Mouse (Mus musculus) frontal cortex, postnatal 36 days (tissue): ENCODE measurements around the gene Cope.

Experiments
- DNase-seq, 2 experiments: peaks; one replicate each; pipeline ENCODE4 v3.0.0; 2022; ENCODE audit warnings: low spot score in 2 of 2

Gene Cope

GRCm38 (mm10) chr8:70309311-70309710 lies 7.0 kb downstream of the Cope start:
- DNase-seq: no peak

GRCm38 (mm10) chr8:70313399-70313798 lies 11.1 kb downstream of the Cope start:
- DNase-seq: no peak

- DNase-seq: peak; percentile 78 to 84
Measured at GRCm38 (mm10) chr8:70315624-70316510, 13.5 kb downstream of the Cope start, which contains the start of gene Cers1. Cers1 (plus strand) TSS chr8:70315775.

GRCm38 (mm10) chr8:70316511-70317504 lies 14.5 kb downstream of the Cope start:
- DNase-seq: peak; percentile 82 to 91

- DNase-seq: no peak
Measured at GRCm38 (mm10) chr8:70317872-70318271, 15.6 kb downstream of the Cope start.

GRCm38 (mm10) chr8:70323716-70324115 lies 21.4 kb downstream of the Cope start:
- no peak for DNase-seq

GRCm38 (mm10) chr8:70327512-70327911 lies 25.2 kb downstream of the Cope start:
- DNase-seq: no peak

- no peak for DNase-seq
Measured at GRCm38 (mm10) chr8:70329124-70329834, 27.0 kb downstream of the Cope start, which contains the start of gene Gdf1. Gdf1 (plus strand) TSS chr8:70329817.

GRCm38 (mm10) chr8:70329835-70330740 lies 27.8 kb downstream of the Cope start:
- no peak for DNase-seq

- DNase-seq: peak; percentile 69 to 76
Measured at GRCm38 (mm10) chr8:70330741-70331364, 28.5 kb downstream of the Cope start.

- no peak for DNase-seq
Measured at GRCm38 (mm10) chr8:70331526-70331925, 29.2 kb downstream of the Cope start.

- peak; percentile 72 to 78 for DNase-seq
Measured at GRCm38 (mm10) chr8:70332070-70332877, 30.0 kb downstream of the Cope start.

GRCm38 (mm10) chr8:70332878-70333202 lies 30.5 kb downstream of the Cope start:
- DNase-seq: no peak

GRCm38 (mm10) chr8:70338931-70339330 lies 36.6 kb downstream of the Cope start:
- no peak for DNase-seq

- DNase-seq: no peak
Measured at GRCm38 (mm10) chr8:70340659-70341058, 38.3 kb downstream of the Cope start.

- no peak for DNase-seq
Measured at GRCm38 (mm10) chr8:70342007-70342406, 39.7 kb downstream of the Cope start.

GRCm38 (mm10) chr8:70343076-70343475 lies 40.8 kb downstream of the Cope start:
- no peak for DNase-seq

- peak in 1 of 2 experiments; percentile 68 for DNase-seq
Measured at GRCm38 (mm10) chr8:70343696-70344095, 41.4 kb downstream of the Cope start.

- no peak for DNase-seq
Measured at GRCm38 (mm10) chr8:70344279-70344678, 42.0 kb downstream of the Cope start.
